Mouse (Mus musculus) urinary bladder, adult 2 months (tissue): Measurements from ENCODE around the gene Itsn1. TPM values are rescaled to one million over a fixed set of nuclear protein-coding genes. Genes with fewer than 3 reads are reported as not detected.

Experiments used
- DNase-seq: peaks from one replicate; pipeline ENCODE4 v3.0.0; 2022; ENCODE audit warnings: low spot score
- polyA plus RNA-seq: library from polyadenylated mRNA; depleted of rRNA; stranded (reverse); fragments of >200 nt; gene quantifications from 2 replicates; pipeline ENCODE4 v1.2.3, GENCODE M21; 2012

Itsn1 gene
- polyA plus RNA-seq, 1 experiment, result 26.0 TPM

DNA sequence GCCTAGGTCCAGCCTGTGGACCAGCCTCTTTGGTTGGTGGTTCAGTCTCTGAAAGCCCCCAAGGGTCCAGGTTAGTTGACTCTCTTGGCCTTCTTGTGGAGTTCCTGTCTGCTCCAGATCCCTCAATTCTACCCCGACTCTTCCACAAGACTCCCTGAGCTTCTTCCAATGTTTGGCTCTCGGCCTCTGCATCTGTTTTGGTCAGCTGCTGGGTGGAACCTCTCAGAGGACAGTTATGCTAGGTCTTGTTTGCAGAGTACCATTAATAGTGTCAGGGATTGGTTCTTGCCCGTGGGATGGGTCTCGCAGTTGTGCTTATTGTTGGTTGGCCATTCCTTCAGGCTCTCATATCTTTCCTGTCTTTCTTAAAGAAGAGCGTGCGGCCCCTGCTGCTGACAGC, 39.5 kb downstream of the Itsn1 start:
- no peak for DNase-seq

DNA sequence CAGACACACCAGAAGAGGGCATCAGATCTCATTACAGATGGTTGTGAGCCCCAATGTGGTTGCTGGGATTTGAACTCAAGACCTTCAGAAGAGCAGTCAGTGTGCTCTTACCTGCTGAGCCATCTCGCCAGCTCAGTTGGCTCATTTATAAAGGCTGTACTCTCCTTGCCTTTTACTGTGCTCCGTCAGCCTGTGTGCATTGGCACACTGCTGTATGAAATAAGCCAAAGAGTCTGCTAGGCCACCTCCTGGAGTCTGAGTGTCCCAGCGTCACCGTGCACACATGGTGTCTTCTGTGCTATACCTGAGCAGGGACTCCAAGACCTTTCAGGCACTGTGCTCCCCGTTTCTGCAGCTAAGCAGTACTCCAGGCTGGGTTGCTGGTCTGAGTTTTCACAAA, 40.8 kb downstream of the Itsn1 start:
- no peak for DNase-seq

- no peak for DNase-seq
These were observed 41.6 kb downstream of the Itsn1 start for GRCm38 (mm10) chr16:91770662-91771061.

DNA sequence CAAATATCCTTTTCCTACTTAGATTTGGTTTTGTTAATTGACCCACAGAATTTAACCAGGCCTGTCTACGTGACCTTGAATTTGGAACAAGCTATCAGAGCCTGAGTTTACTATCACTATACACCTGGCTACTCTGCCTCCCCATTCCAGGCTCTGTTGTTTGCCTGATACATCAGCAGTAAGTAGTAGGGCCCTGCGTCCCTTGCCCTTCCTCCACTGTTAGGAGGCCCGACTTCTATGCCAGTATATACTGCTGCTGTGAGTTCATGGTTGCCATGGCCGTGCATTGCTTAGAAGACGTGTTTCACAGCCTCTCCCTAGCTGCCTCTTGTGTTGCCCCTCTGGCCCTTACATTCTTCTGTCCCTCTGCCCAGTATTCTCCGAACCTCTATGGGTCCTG, 42.3 kb downstream of the Itsn1 start:
- DNase-seq, result no peak

DNA sequence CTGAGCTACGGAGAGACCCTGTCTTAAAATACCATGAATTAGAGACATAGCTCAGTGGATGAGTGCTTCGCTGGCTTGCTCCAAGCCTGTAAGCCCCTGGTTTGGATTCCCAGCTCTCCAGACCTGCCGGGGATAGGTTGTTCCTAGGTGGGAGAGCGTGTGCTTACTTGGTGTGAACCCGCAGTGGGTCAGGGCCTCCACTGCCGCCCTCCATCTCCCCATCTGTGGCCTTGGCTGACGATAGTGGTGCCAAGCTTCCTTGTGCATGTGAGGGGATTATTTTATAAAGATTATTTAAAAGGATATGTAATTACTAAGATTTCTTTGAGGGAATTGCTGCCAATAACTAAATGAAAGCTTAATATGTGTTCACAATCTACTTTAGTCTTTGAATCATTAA, 43.5 kb downstream of the Itsn1 start:
- DNase-seq, result no peak

GRCm38 (mm10) chr16:91779576-91779975, 50.5 kb downstream of the Itsn1 start:
- no peak for DNase-seq

DNA sequence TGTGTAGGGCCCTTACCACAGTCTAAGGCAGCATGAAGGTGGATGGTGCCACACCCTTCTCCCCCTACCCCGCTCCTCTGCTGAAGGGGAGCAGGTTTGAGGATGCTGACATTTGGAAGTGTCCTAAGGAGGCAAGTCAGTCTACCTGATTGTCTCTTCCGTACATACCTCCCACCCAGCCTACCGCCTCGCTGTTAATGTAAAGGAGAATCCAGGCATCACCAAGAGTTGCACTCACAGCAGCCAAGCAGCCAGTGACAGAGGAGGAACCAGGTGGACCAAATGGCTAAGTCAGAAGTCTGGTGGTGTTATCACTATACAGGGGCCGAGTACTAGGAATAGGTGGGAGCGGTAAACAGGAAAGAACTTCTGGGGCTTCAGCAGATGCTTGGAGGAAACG, 51.1 kb downstream of the Itsn1 start:
- no peak for DNase-seq

DNA sequence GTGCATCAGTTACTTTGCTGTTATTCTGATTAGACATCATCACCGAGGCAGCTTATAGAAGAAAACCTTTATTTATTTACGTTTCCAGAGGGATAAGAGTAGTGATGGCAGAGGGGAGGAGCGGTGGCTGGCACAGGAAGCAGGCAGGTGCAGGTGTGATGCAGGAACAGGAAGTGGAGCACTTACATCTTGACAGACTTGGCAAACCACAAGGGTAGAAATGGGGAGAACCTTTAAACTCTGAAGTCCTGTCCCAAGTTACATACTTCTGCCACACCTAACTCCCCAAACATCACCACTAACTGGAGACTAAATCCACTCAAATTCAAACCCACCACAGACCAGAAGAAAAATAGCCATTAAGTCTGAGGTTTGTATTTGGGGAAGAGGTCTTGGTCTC, 51.7 kb downstream of the Itsn1 start:
- DNase-seq, result no peak

DNA sequence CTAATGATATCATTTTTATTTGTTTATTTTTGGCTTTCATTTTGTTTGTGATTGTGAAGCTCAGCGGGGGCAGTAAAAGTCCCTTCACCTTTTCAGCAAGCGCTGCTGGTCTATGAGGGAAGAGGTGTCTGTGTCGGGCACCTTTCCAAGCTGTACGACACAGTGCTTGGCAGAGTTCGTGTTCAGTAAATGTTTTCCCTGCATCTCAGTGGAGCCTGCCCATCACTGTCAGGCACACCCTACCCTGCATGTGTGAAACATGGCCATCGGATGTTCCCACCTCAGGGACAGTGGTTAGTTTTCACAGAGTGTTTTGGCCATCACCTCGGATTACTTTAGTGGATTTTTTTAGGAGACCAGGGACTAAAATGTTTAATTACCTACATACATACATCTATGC, 54.1 kb downstream of the Itsn1 start:
- DNase-seq, result no peak

- no peak for DNase-seq
These were observed 55.2 kb downstream of the Itsn1 start for GRCm38 (mm10) chr16:91784298-91784697.

DNA sequence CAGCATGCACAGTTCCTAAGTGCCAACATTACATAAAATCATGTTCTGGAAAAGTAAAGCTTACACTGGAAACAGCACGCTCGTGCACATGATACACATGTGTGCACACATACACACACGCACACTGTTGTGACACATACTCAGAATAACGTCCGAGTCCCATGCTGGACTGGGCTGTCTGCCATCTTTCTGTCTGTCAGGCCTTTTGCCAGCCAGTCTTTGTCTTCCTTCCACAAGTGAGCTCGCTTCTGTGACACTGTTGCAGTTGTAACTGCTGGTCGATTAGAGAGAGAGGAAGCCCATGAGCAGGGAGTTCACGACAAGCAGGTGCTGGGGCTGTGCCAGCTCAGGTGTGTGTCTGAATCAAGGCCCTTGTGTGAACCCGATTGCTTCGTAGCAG, 57.3 kb downstream of the Itsn1 start:
- DNase-seq, result no peak

DNA sequence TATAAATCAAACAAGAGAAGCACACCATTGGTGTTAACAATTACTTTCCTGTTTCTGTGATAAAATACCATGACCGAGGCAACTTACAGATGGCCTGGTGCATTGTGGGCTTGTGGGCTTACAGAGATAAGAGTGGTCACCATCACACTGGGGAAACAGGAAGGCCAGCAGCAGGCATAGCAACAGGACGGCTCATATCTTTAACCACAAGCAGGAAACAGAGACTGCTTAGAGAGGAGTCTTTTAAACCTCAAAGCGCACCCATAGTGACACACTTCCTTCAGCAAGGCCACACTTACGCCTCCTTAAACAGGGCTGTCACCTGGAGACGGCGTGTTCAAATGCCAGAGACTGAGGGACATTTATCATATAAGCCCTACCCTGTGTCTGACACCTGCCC, 60.6 kb downstream of the Itsn1 start:
- DNase-seq, result no peak

- no peak for DNase-seq
These were observed 63.6 kb downstream of the Itsn1 start for GRCm38 (mm10) chr16:91792477-91793196.

DNA sequence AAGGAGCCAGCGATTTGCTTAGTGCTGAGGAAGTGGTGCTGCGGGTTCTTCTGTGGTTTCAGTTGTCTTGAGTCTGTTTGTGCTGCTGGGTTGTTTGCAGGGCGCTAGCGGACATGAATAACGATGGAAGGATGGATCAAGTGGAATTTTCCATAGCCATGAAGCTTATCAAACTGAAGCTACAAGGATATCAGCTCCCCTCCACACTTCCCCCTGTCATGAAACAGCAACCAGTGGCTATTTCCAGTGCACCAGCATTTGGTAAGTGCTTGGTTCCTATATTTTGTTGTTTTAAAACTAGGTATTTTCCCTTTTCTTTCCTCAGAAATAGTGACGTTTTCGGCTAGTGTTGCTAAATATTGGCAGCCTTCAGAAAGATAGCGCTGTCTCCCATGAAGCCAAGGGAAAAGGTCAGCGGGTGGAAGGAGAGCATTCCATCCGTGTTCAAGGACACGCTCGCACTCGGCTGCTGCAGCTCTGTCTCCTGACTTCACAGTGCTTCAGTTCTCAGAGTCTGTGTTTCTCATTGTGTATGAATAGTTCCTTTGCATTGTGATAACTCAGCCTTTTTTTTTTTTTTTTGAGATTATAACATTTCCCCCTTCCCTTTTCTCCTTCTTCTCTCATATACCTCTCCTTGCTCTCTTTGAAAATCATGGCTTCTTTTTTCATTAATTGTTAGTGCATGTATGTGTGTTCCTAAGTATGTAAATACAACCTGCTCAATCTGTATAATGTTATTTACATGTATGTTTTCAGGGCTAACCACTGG, 64.6 kb downstream of the Itsn1 start:
- DNase-seq, result no peak

DNA sequence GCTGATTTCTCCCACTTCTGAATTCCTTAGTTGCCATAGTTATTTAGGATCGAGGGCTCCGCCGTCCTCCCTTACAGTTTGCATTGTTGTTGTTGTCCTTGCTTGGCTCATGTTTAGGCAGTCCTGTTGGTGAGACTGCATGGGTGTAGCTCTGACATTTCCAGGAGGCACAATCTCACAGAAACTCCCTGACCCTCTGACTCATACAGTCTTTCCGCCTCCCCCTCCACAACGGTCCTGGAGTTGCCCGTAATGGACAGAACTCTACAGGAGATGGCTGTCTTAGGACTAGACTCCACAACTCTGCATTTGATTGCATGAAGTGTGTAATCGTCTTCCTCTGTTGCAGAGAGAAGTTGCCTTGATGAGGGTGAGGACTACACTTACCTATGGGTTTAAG, 65.2 kb downstream of the Itsn1 start:
- DNase-seq, result no peak

DNA sequence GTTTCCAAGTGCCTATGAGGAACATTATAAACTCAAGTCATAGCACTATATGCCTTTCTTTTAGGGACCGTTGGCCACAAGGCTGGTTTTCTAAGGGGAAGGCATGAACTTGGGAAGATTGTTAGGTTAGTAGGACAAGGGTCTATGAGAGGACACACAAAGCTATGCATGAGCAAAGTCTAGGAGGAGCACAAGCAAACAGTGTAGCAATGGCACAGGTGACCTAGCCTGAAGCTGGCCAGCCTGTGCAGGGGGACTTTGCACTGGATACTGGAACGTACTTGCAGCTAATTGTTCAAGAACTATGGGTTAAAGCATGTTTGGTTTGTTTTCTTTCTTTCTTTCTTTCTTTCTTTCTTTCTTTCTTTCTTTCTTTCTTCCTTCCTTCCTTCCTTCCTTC, 66.0 kb downstream of the Itsn1 start:
- DNase-seq, result no peak

DNA sequence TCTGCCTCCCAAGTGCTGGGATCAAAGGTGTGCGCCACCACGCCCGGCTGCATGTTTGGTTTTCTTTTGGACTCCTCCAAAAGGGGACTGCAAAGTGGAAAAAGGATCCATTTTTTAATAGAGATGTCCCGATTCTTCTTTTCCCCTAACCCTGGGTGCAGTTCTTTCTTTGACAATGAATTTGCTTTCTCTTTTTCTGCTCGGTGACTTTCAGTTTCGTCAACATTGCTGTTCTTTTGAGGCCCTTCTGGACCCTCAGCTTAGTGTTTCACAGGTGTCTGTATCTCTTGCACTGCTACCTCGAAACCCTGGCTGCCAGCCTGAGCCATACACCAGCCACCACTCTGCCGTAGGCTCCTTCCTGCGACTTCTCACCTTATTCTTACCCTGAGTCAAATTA, 66.5 kb downstream of the Itsn1 start:
- no peak for DNase-seq

- DNase-seq, result no peak
These were observed 72.3 kb downstream of the Itsn1 start for GRCm38 (mm10) chr16:91801426-91801825.

DNA sequence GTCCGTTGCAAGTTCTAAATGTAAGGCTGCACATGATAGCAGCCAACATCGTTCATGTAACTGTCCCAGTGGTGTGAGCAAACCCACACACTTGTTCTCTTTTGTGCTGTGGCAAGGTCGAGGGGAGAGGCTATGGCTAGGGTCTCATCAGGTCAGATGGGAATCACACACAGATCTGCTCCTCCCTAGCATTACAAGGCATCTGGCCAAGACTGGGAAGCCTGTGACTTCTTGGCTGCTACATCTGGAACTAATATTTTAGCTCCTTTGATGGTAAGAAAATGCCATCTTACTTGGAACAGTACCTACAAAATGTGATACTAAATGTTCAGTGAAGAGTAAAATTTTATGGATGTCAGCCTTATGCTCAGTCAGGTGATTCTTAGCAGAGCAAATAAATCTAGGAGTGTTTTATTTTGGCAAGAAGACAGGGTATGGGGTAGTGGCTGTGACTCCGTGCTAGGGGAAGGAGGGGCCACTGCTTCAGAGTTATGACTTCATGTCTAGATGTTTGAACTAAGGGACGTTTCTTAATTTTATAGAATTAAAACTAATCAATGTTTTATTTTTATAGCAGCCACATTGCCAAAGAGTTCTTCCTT, 73.5 kb downstream of the Itsn1 start:
- DNase-seq, result no peak

DNA sequence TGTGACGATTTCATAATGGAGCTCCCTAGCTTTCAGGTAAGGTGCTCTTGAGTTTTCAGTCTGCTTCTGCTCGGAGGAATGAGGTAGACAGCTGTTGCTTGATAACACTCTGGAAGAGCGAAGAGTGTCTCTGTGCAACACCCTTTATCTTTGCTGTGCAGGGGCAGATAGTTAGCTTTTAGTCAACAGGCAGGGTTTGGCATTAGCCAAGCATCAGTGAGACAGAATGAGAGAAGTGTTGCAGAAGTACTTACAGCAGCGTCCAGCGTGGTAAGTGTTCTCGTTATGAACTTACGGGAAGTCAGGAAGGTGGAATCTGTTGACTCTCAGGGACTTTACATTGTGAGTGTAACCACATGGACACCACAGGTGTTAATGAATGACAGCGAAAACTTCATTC, 75.3 kb downstream of the Itsn1 start:
- DNase-seq, result no peak

DNA sequence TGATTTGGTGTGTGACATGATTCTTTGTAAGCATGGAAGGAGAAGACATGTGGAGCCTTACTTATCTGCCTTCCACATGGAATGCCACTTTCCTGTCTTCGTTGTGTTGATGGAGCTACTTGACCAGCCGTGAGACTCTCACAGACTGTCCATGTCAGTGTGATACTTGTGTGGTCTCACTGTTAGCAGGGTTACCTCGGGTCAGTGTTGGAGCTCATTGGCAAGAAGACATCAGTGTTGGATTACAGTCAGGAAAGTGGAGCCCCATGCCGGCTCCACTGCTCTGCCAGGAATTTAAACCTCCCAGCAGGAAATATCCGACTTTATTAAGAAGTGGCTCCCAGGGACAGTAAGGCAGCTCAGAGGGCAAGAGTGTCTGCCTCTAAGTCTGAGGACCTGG, 75.8 kb downstream of the Itsn1 start:
- DNase-seq, result no peak

GRCm38 (mm10) chr16:91810235-91810634, 81.2 kb downstream of the Itsn1 start:
- DNase-seq, result no peak

DNA sequence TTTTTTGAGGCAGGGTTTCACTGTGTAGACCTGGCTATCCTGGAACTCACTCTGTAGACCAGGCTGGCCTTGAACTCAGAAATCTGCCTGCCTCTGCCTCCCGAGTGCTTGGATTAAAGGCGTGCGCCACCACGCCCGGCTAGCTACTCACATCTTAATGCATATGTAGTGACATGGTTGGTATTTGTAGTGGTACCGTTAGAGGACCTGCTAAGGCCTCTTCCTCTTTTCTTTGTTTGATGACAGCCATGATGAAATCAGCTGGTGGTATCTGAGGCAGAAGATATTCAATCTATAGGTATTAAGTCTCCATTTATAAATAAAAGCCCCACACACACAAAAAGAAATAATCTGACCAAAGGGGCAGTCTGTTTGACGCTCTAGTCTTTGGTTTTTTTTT, 82.3 kb downstream of the Itsn1 start:
- DNase-seq, result no peak
